In genomic region chr13:58214346-58215252, GRCm38 (mm10) we compare ENCODE assay signal across 8 mouse cellular contexts. TPM values are rescaled to one million over a fixed set of nuclear protein-coding genes. Genes with fewer than 3 reads are reported as not detected.
DNase-seq lines count a peak whose midpoint lies in the region; ATAC-seq and TF ChIP-seq lines count a peak whose summit lies in the region.

No protein-coding gene starts in this region.

- H3K4me2 ChIP-seq in embryonic facial prominence, embryonic 12.5 days (replicated peaks): peak overlapping the region; percentile 75
- H3K4me2 ChIP-seq in hindbrain, embryonic 13.5 days: peak overlapping the region; percentile 87
- peak overlapping the region; percentile 93 for H3K4me2 ChIP-seq in lung, embryonic 14.5 days

- peak overlapping the region; percentile 96 for H3K27ac ChIP-seq in heart, adult 2 months
- peak overlapping the region; percentile 60 for H3K27ac ChIP-seq in MEL (ENCODE audit: control insufficient read depth, low read depth, low read length)
- peak overlapping the region; percentile 84 for H3K27ac ChIP-seq in embryonic facial prominence, embryonic 12.5 days
- H3K27ac ChIP-seq in hindbrain, embryonic 13.5 days: peak overlapping the region; percentile 95
- peak overlapping the region; percentile 88 for H3K27ac ChIP-seq in lung, embryonic 14.5 days (ENCODE audit: low read depth)

- H3K9me3 ChIP-seq in MEL (replicated peaks; ENCODE audit: insufficient read depth, low read length): no peaks in the 10 kb centered on the region
- H3K9me3 ChIP-seq in embryonic facial prominence, embryonic 12.5 days: no peaks in the 10 kb centered on the region
- H3K9me3 ChIP-seq in hindbrain, embryonic 13.5 days: no peaks in the 10 kb centered on the region
- H3K9me3 ChIP-seq in lung, embryonic 14.5 days (ENCODE audit: low read depth, low read length): no peaks in the 10 kb centered on the region

- intact Hi-C loops in heart, adult 2 months (cut with DNase I): loop anchor here (5.0 kb wide), 1 partner anchor 58 kb away; no protein-coding TSS in a partner anchor

- peaks cover 7% of the 10 kb centered on the region for H3K79me2 ChIP-seq in heart, adult 2 months (replicated peaks; ENCODE audit: control insufficient read depth, insufficient read depth, low read length)
- peaks cover 57% of the 10 kb centered on the region for H3K79me2 ChIP-seq in MEL (ENCODE audit: control insufficient read depth, insufficient read depth, low read length, poor library complexity)

- no peak for TF ChIP-seq EP300 in heart, adult 2 months (IDR thresholded peaks at IDR 0.05; ENCODE audit: insufficient read depth, low read depth, low read length)
- TF ChIP-seq EP300 in MEL (IDR thresholded peaks at IDR 0.05; ENCODE audit: low read depth in 1 of 2, low read length in 2 of 2): peak; percentile 23 to 24; a peak in 2 of 4 replicates

- TF ChIP-seq POLR2A in heart, adult 2 months (IDR thresholded peaks at IDR 0.05; ENCODE audit: insufficient read depth, low read depth, low read length): no peak
- TF ChIP-seq POLR2A in MEL (IDR thresholded peaks at IDR 0.05; ENCODE audit: control insufficient read depth in 1 of 2, insufficient read depth in 1 of 2, low read depth in 1 of 2, low read length in 2 of 2, poor library complexity in 1 of 2): no peak

- peak overlapping the region; percentile 98 for H3K9ac ChIP-seq in heart, adult 2 months (ENCODE audit: low read depth, low read length)
- peak overlapping the region; percentile 93 for H3K9ac ChIP-seq in MEL (ENCODE audit: control insufficient read depth, low read depth, low read length, poor library complexity, severe bottlenecking)
- peak overlapping the region; percentile 98 for H3K9ac ChIP-seq in embryonic facial prominence, embryonic 12.5 days
- H3K9ac ChIP-seq in hindbrain, embryonic 13.5 days: peak overlapping the region; percentile 98
- peak overlapping the region; percentile 96 for H3K9ac ChIP-seq in lung, embryonic 14.5 days

- 4% methylated on average over 49 of the region's 49 CpGs for WGBS in heart, adult 2 months
- WGBS in embryonic facial prominence, embryonic 12.5 days: 3% methylated on average over 49 of the region's 49 CpGs
- 3% methylated on average over 48 of the region's 49 CpGs for WGBS in hindbrain, embryonic 13.5 days
- under 1% methylated on average over 49 of the region's 49 CpGs for WGBS in lung, embryonic 14.5 days

- peak overlapping the region; percentile 97 for H3K4me3 ChIP-seq in heart, adult 2 months
- H3K4me3 ChIP-seq in MEL (ENCODE audit: control insufficient read depth in 1 of 2, insufficient read depth in 1 of 2, low read depth in 2 of 2, low read length in 2 of 2): peak overlapping the region; percentile 87 to 95
- peak overlapping the region; percentile 90 for H3K4me3 ChIP-seq in embryonic facial prominence, embryonic 12.5 days
- H3K4me3 ChIP-seq in hindbrain, embryonic 13.5 days: peak overlapping the region; percentile 100
- H3K4me3 ChIP-seq in lung, embryonic 14.5 days (ENCODE audit: low read depth, low read length): peak overlapping the region; percentile 99

- H3K27me3 ChIP-seq in heart, adult 2 months (ENCODE audit: control insufficient read depth, insufficient read depth, low read length): no peaks in the 10 kb centered on the region
- no peaks in the 10 kb centered on the region for H3K27me3 ChIP-seq in MEL (ENCODE audit: control insufficient read depth in 1 of 2, insufficient read depth in 2 of 2, low read length in 2 of 2)
- H3K27me3 ChIP-seq in embryonic facial prominence, embryonic 12.5 days: no peaks in the 10 kb centered on the region
- H3K27me3 ChIP-seq in hindbrain, embryonic 13.5 days: no peaks in the 10 kb centered on the region
- H3K27me3 ChIP-seq in lung, embryonic 14.5 days (ENCODE audit: insufficient read depth, low read length): no peaks in the 10 kb centered on the region

- DNase-seq in heart, adult 2 months: no peak
- no peak for DNase-seq in heart, adult 9 months (ENCODE audit: low spot score in 2 of 2)
- peak; percentile 73 for DNase-seq in MEL (ENCODE audit: low read depth, low spot score)
- peak; percentile 37 for DNase-seq in lung, embryonic 14.5 days
- DNase-seq in right cerebral cortex, postnatal 36 days (ENCODE audit: low spot score in 2 of 2): no peak

- peaks cover 13% of the 10 kb centered on the region for H3K4me1 ChIP-seq in heart, adult 2 months (ENCODE audit: control insufficient read depth, insufficient read depth, low read length)
- H3K4me1 ChIP-seq in MEL (ENCODE audit: control insufficient read depth in 1 of 2, insufficient read depth in 2 of 2, low read length in 2 of 2): peaks cover 14 to 16% of the 10 kb centered on the region in 2 experiments
- H3K4me1 ChIP-seq in embryonic facial prominence, embryonic 12.5 days: peaks cover 22% of the 10 kb centered on the region
- H3K4me1 ChIP-seq in hindbrain, embryonic 13.5 days (replicated peaks): peaks cover 35% of the 10 kb centered on the region
- H3K4me1 ChIP-seq in lung, embryonic 14.5 days (ENCODE audit: insufficient read depth): peaks cover 9% of the 10 kb centered on the region

- ATAC-seq in embryonic facial prominence, embryonic 12.5 days (ENCODE audit: insufficient number of reproducible peaks, insufficient read depth, low FRiP score, low TSS enrichment): peak; percentile 67; the same call in 1 of the 2 replicates
- ATAC-seq in hindbrain, embryonic 13.5 days (ENCODE audit: low FRiP score): peak; percentile 76
- ATAC-seq in lung, embryonic 14.5 days (ENCODE audit: insufficient read depth): peak; percentile 70
- peak; percentile 10; the same call in 1 of the 2 replicates for ATAC-seq in neutrophil, adult 5-6 weeks (ENCODE audit: extremely low read depth, insufficient number of reproducible peaks, low FRiP score, poor library complexity, severe bottlenecking)

- TF ChIP-seq RAD21 in MEL (IDR thresholded peaks at IDR 0.05; ENCODE audit: low read depth, low read length): no peak

- H3K36me3 ChIP-seq in heart, adult 2 months (ENCODE audit: control insufficient read depth, insufficient read depth, low read length): peaks cover 18% of the 10 kb centered on the region
- peaks cover 3 to 34% of the 10 kb centered on the region in 2 experiments for H3K36me3 ChIP-seq in MEL (ENCODE audit: control insufficient read depth in 1 of 2, insufficient read depth in 2 of 2, low read length in 2 of 2)
- no peaks in the 10 kb centered on the region for H3K36me3 ChIP-seq in embryonic facial prominence, embryonic 12.5 days
- no peaks in the 10 kb centered on the region for H3K36me3 ChIP-seq in hindbrain, embryonic 13.5 days
- 0 out of 2 replicates have a peak, but pooled peaks cover 4% of the 10 kb centered on the region for H3K36me3 ChIP-seq in lung, embryonic 14.5 days (ENCODE audit: insufficient read depth)

- TF ChIP-seq CTCF in heart, adult 2 months (IDR thresholded peaks at IDR 0.05): no peak
- TF ChIP-seq CTCF in MEL (IDR thresholded peaks at IDR 0.05 in 2 of 3, conservative IDR thresholded peaks at IDR 0.05 in 1 of 3; ENCODE audit: control insufficient read depth in 1 of 3, insufficient read depth in 1 of 3, low read depth in 2 of 3, low read length in 3 of 3, poor library complexity in 1 of 3, severe bottlenecking in 1 of 3): no peak
- no peak for TF ChIP-seq CTCF in lung, embryonic 14.5 days (IDR thresholded peaks at IDR 0.05; ENCODE audit: low read depth)

TF ChIP-seq in MEL, 35 proteins besides CTCF, POLR2A, EP300 and RAD21 (continues in another document):
- no peak for TF ChIP-seq ZMIZ1 (IDR thresholded peaks at IDR 0.05; ENCODE audit: low read depth, low read length)
- no peak for TF ChIP-seq CHD2 (IDR thresholded peaks at IDR 0.05; ENCODE audit: low read length)
- peak; percentile 52; the same call in 1 of the 2 replicates for TF ChIP-seq GATA1 (IDR thresholded peaks at IDR 0.05; ENCODE audit: low read depth, low read length)
- TF ChIP-seq MXI1 (IDR thresholded peaks at IDR 0.05; ENCODE audit: low read depth, low read length): peak; percentile 62
- no peak for TF ChIP-seq MEF2A (IDR thresholded peaks at IDR 0.05; ENCODE audit: extremely low read depth, insufficient replicate concordance, low read depth, low read length, poor library complexity, severe bottlenecking)
- TF ChIP-seq SIN3A (IDR thresholded peaks at IDR 0.05; ENCODE audit: low read length): peak; percentile 84
- TF ChIP-seq MAZ (IDR thresholded peaks at IDR 0.05; ENCODE audit: low read depth, low read length): 0 out of 2 replicates have a peak, but pooled peaks have one; percentile 55
- no peak for TF ChIP-seq BHLHE40 (IDR thresholded peaks at IDR 0.05; ENCODE audit: borderline replicate concordance, low read depth, low read length)
- TF ChIP-seq NRF1 (IDR thresholded peaks at IDR 0.05; ENCODE audit: insufficient read depth, low read depth, low read length, poor library complexity, severe bottlenecking): no peak
- TF ChIP-seq HCFC1 (IDR thresholded peaks at IDR 0.05; ENCODE audit: low read depth, low read length): peak; percentile 59
- no peak for TF ChIP-seq JUND (IDR thresholded peaks at IDR 0.05; ENCODE audit: low read depth, low read length)
- TF ChIP-seq USF2 (IDR thresholded peaks at IDR 0.05; ENCODE audit: borderline replicate concordance in 1 of 2, insufficient read depth in 1 of 2, low read depth in 1 of 2, low read length in 2 of 2): no peak
- TF ChIP-seq MAX (IDR thresholded peaks at IDR 0.05; ENCODE audit: low read length): peak; percentile 73

RNA-seq across cellular contexts. Expression of gene Ubqln1, which starts 0.9 kb away (rescaled TPM):
- 10 to 100 TPM; 48.8 to 49.2 TPM for total RNA-seq in heart, adult 2 months (2021)
- 49.4 and 67.0 TPM in 2 replicates for polyA plus RNA-seq in heart, adult 2 months (2012; rRNA removed)
- total RNA-seq in MEL (2012; rRNA removed): 68.6 and 77.2 TPM in 2 replicates
- polyA plus RNA-seq in MEL (2012; ENCODE audit: insufficient read depth in 1 of 2, insufficient read length in 2 of 2, low read depth in 1 of 2, low replicate concordance in 2 of 2, missing spikeins in 1 of 2): 100 to 1,000 TPM in 1 of 2 experiments, not detected in 1; 146 TPM
- 129 and 132 TPM in 2 replicates for polyA plus RNA-seq in embryonic facial prominence, embryonic 12.5 days (2016; fragmentation: Nextera tagmentation; extraction: Ambion mirVana)
- polyA plus RNA-seq in hindbrain, embryonic 13.5 days (2015; fragmentation: Nextera tagmentation; extraction: Ambion mirVana): 125 and 126 TPM in 2 replicates
- polyA plus RNA-seq in lung, embryonic 14.5 days (2014; fragmentation: Nextera tagmentation; extraction: Ambion mirVana): 98.6 and 107 TPM in 2 replicates
- total RNA-seq in neutrophil, adult 5-6 weeks (2017): 61.6 and 62.0 TPM in 2 replicates

RNA-seq across cellular contexts. Expression of gene Idnk, which starts 57.1 kb away (rescaled TPM):
- total RNA-seq in heart, adult 2 months (2021): 10 to 100 TPM; 22.3 to 24.0 TPM
- polyA plus RNA-seq in heart, adult 2 months (2012; rRNA removed): 13.9 and 14.8 TPM in 2 replicates
- total RNA-seq in MEL (2012; rRNA removed): 26.0 and 29.5 TPM in 2 replicates
- polyA plus RNA-seq in MEL (2012; ENCODE audit: insufficient read depth in 1 of 2, insufficient read length in 2 of 2, low read depth in 1 of 2, low replicate concordance in 2 of 2, missing spikeins in 1 of 2): 10 to 100 TPM in 1 of 2 experiments, not detected in 1; 50.3 TPM
- polyA plus RNA-seq in embryonic facial prominence, embryonic 12.5 days (2016; fragmentation: Nextera tagmentation; extraction: Ambion mirVana): 45.1 and 46.3 TPM in 2 replicates
- 71.4 and 73.5 TPM in 2 replicates for polyA plus RNA-seq in hindbrain, embryonic 13.5 days (2015; fragmentation: Nextera tagmentation; extraction: Ambion mirVana)
- 29.7 and 30.9 TPM in 2 replicates for polyA plus RNA-seq in lung, embryonic 14.5 days (2014; fragmentation: Nextera tagmentation; extraction: Ambion mirVana)
- total RNA-seq in neutrophil, adult 5-6 weeks (2017): 85.7 and 88.8 TPM in 2 replicates

Comparison
In these comparisons a context has a peak if more than half of its experiments do, and no peak if none do; other contexts are left out.
1. DNase-seq: peak in MEL (single experiment) and lung, embryonic 14.5 days (single experiment); none in heart, adult 2 months (0 of 2), heart, adult 9 months (0 of 2) and right cerebral cortex, postnatal 36 days (0 of 2).
2. ATAC-seq: peak in every context shown above with its lines; median percentile 76 in hindbrain, embryonic 13.5 days; 70 in lung, embryonic 14.5 days; 67 in embryonic facial prominence, embryonic 12.5 days; 10 in neutrophil, adult 5-6 weeks.
3. Peak in every context shown above with its lines, with median percentiles within 50 percentile points of each other: H3K27ac ChIP-seq, H3K4me3 ChIP-seq, H3K9ac ChIP-seq and H3K4me2 ChIP-seq.